Mouse (Mus musculus): ENCODE data around the gene Tmem223. TPM values are rescaled to one million over a fixed set of nuclear protein-coding genes. Genes with fewer than 3 reads are reported as not detected.

Gene Tmem223
- polyA plus RNA-seq (2014; fragmentation: Nextera tagmentation; extraction: Ambion mirVana) = 232 and 238 TPM in 2 replicates

DNA sequence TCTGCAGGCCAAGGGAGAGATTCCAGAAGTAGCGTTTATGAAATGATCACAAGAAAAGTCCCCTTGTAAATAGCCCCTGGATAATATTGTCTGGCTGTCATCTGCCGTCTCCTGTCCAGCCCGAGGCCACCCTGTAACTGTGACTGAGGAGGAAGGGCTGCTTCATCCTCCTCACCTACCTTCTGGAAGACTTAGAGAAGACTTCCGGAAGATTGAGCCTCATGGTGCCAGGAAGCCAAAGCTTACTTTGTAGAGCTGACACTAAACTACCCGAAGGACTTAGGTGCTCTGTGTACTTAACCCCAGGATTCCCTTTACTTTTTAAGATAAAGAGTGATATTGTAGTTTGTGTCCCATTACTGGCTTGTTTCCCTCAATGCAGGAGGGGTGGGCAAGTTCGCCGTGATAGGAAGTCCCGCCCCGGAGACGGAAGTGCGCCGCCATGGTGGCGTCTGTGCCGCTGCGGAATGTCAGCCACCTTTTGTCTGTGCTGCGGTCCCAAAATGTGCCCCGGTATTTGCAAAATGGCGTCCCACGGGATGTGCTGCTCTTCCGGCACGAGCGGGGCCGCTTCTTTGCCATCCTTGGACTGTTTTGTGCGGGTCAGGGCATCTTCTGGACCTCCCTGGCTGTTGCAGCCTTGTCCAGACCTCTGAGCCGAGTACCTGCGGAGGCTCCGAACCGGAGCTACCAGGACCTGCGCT lies at the start of gene Tmem223:
Gene Tmem223, plus strand, starts transcription at position 430 of the 704 bp plus-strand sequence.
- H3K4me3 ChIP-seq (ENCODE audit: low read length) = peak within 1 kb of the TSS; percentile 84
- H3K4me1 ChIP-seq (ENCODE audit: control insufficient read depth, insufficient read depth, low read length) = peaks cover 24% of the 10 kb centered on the region
- peaks cover under 1% of the 10 kb centered on the region; the same call in 1 of the 2 replicates for H3K9me3 ChIP-seq (ENCODE audit: control insufficient read depth, low read length)
- WGBS = 33% methylated on average over 29 of the region's 29 CpGs
- H3K36me3 ChIP-seq (ENCODE audit: control insufficient read depth, insufficient read depth, low read length) = peaks cover 58% of the 10 kb centered on the region
- peak within 1 kb of the TSS; percentile 75 for H3K4me2 ChIP-seq (replicated peaks; ENCODE audit: low read depth, low read length)
- H3K9ac ChIP-seq (ENCODE audit: low read depth, low read length) = peak within 1 kb of the TSS; percentile 93
- 0 out of 2 replicates have a peak, but pooled peaks have one; percentile 38 for ATAC-seq (ENCODE audit: low FRiP score, low TSS enrichment)
- H3K27me3 ChIP-seq (ENCODE audit: control insufficient read depth, insufficient read depth, low read length) = no peaks in the 10 kb centered on the region
- H3K27ac ChIP-seq (ENCODE audit: low read depth, low read length) = peak within 1 kb of the TSS; percentile 85

DNA sequence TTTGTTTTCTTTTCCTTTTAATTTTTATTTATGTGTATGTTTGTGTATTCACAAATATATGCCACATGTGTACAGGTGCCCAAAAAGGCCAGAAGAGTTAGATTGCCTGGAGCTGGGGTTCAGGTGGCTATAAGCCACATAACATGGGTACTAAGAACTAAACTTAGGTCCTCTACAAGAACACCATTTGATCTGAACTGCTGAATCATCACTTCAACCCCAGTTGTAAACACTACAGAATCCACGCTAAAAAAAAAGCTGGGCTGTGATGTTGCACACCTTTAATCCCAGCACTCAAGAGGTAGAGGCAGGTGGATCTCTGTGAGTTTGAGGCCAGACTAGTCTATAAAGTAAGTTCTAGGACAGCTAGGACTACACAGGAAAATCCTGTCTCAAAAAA lies 49.4 kb upstream of the Tmem223 start:
- H3K27ac ChIP-seq (ENCODE audit: low read depth, low read length) = no peak overlapping the region
- no peaks in the 10 kb centered on the region for H3K9me3 ChIP-seq (ENCODE audit: control insufficient read depth, low read length)
- 75% methylated on average over 1 of the region's 1 CpGs for WGBS
- no peak for ATAC-seq (ENCODE audit: low FRiP score, low TSS enrichment)
- H3K27me3 ChIP-seq (ENCODE audit: control insufficient read depth, insufficient read depth, low read length) = no peaks in the 10 kb centered on the region
- peaks cover 25% of the 10 kb centered on the region for H3K36me3 ChIP-seq (ENCODE audit: control insufficient read depth, insufficient read depth, low read length)
- no peak overlapping the region for H3K4me3 ChIP-seq (ENCODE audit: low read length)
- no peak overlapping the region for H3K9ac ChIP-seq (ENCODE audit: low read depth, low read length)
- H3K4me1 ChIP-seq (ENCODE audit: control insufficient read depth, insufficient read depth, low read length) = 0 out of 2 replicates have a peak, but pooled peaks cover 6% of the 10 kb centered on the region
- peak overlapping the region; percentile 53; the same call in 1 of the 2 replicates for H3K4me2 ChIP-seq (replicated peaks; ENCODE audit: low read depth, low read length)

DNA sequence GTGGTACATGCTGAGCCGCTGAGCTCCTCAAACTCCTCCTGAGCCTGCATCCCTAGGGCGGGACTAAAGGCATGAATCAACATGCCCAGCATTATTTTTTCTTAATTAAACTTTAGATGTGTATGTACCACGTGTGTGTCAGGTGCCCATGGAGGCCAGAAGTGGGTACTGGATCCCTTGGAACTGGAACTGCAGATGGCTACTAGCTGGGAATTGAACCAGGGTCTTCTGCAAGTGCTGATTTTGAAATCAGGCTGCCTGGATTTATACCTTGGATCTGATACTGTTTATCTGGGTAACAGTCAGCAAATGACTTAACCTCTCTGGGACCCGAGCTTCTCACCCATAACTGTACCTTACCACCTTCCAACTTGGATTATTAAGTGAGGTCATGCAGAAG lies 48.8 kb upstream of the Tmem223 start:
- 57% methylated on average over 4 of the region's 4 CpGs for WGBS
- no peak overlapping the region for H3K27ac ChIP-seq (ENCODE audit: low read depth, low read length)
- H3K4me3 ChIP-seq (ENCODE audit: low read length) = peak overlapping the region; percentile 82
- 0 out of 2 replicates have a peak, but pooled peaks cover 6% of the 10 kb centered on the region for H3K4me1 ChIP-seq (ENCODE audit: control insufficient read depth, insufficient read depth, low read length)
- H3K4me2 ChIP-seq (replicated peaks; ENCODE audit: low read depth, low read length) = peak overlapping the region; percentile 53
- peaks cover 32% of the 10 kb centered on the region for H3K36me3 ChIP-seq (ENCODE audit: control insufficient read depth, insufficient read depth, low read length)
- peak overlapping the region; percentile 86 for H3K9ac ChIP-seq (ENCODE audit: low read depth, low read length)
- ATAC-seq (ENCODE audit: low FRiP score, low TSS enrichment) = no peak
- H3K27me3 ChIP-seq (ENCODE audit: control insufficient read depth, insufficient read depth, low read length) = no peaks in the 10 kb centered on the region
- H3K9me3 ChIP-seq (ENCODE audit: control insufficient read depth, low read length) = no peaks in the 10 kb centered on the region

DNA sequence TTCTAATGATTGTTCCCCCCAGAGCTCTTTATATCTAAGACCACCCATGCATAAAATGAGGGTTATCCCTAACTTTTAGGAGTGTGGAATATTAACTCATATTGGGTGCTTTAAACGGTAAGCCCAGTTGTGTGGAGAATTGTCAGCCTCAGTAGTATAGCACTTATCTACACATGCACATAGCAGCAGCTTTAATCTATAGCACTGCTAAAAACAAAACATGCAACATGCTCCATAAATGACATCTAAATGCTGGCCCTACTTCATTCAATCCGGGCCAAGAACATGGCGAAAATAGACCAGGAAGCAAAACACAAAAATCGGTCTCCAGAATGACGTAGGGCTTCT lies 48.3 kb upstream of the Tmem223 start:
- WGBS = 2% methylated on average over 5 of the region's 5 CpGs
- Histone ChIP-seq H3K4me3 (ENCODE audit: low read length) (peak overlapping the region; percentile 82), H3K9me3 (ENCODE audit: control insufficient read depth, low read length) (no peaks in the 10 kb centered on the region), H3K4me1 (ENCODE audit: control insufficient read depth, insufficient read depth, low read length) (0 out of 2 replicates have a peak, but pooled peaks cover 6% of the 10 kb centered on the region), H3K9ac (ENCODE audit: low read depth, low read length) (peak overlapping the region; percentile 86), H3K27me3 (ENCODE audit: control insufficient read depth, insufficient read depth, low read length) (no peaks in the 10 kb centered on the region), H3K27ac (ENCODE audit: low read depth, low read length) (peak overlapping the region; percentile 97), H3K36me3 (ENCODE audit: control insufficient read depth, insufficient read depth, low read length) (peaks cover 32% of the 10 kb centered on the region), H3K4me2 (replicated peaks; ENCODE audit: low read depth, low read length) (peak overlapping the region; percentile 53)
- ATAC-seq (ENCODE audit: low FRiP score, low TSS enrichment) = peak; percentile 0; the same call in 1 of the 2 replicates

DNA sequence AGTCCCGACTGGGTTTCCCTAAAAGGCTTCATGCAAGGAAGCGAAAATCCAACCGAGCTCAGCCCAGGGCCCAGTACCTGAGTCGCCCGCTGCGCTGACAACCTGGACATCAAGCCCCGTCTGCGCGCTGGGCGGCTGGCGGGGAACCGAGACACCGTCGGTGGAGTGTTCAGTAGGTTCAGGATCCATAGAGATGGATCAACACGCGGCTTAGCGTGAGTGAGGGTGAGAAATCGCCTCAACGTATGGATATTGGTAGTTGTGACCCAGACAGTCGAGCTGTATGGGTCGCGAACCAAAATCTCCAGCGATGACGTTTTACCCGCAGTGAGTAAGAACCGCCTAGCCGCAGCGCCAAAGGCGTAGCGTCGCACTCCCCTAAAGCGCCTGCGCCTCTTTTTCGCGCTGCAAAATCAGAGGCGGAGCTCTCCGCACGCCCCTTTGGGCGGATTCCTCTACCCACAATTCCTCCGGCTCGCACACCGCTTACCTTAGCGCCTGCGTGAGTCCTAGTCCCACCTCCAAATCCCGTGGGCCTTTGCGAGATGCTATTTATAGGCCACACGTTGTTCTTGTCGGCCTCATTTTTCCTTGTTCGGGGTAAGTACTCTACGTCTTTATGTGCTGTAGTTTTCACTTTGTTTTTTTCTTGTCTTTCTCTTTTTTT lies 47.8 kb upstream of the Tmem223 start, which contains the start of gene Slc3a2:
Gene Slc3a2, minus strand, starts transcription at position 463 of the 667 bp plus-strand sequence.
- WGBS = under 1% methylated on average over 50 of the region's 50 CpGs
- peak within 1 kb of the TSS; percentile 97 for H3K9ac ChIP-seq (ENCODE audit: low read depth, low read length)
- H3K9me3 ChIP-seq (ENCODE audit: control insufficient read depth, low read length) = no peaks in the 10 kb centered on the region
- no peaks in the 10 kb centered on the region for H3K27me3 ChIP-seq (ENCODE audit: control insufficient read depth, insufficient read depth, low read length)
- peak within 1 kb of the TSS; percentile 82 for H3K4me3 ChIP-seq (ENCODE audit: low read length)
- peaks cover 32% of the 10 kb centered on the region for H3K36me3 ChIP-seq (ENCODE audit: control insufficient read depth, insufficient read depth, low read length)
- ATAC-seq (ENCODE audit: low FRiP score, low TSS enrichment) = peak; percentile 98
- 0 out of 2 replicates have a peak, but pooled peaks cover 6% of the 10 kb centered on the region for H3K4me1 ChIP-seq (ENCODE audit: control insufficient read depth, insufficient read depth, low read length)
- peak within 1 kb of the TSS; percentile 97 for H3K27ac ChIP-seq (ENCODE audit: low read depth, low read length)
- H3K4me2 ChIP-seq (replicated peaks; ENCODE audit: low read depth, low read length) = peak within 1 kb of the TSS; percentile 70

DNA sequence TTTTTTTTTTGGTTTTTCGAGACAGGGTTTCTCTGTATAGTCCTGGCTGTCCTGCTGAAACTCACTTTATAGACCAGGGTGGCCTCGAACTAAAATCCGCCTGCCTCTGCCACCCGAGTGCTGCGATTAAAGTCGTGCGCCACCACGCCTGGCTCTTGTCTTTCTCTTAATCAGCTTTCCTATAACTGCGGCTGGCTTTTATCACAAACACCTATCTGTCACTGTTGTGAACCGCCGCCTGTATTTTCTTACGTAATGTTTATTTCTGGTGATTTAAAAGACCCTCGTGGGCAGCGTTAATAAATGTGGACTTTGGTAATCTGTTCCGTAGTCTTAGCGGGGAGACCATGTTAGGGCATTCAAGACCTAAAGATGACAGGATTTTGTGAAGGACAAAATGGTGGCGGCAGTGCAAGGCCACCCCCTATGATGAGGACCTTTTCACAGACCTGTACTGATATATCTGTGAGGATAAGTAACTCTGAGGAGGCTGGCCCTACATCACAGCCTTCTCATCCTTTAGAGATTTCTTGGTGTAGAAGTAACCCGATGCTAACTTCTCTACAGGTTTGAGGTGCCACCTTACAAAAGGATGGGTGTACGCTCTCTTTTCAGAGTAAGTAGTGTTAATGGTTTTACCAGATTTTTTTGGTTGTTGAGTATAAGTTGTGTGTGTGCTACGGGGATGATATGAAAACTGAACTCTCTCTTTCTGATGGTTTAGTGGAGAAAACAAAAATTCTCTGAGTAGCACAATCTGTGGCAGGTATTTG lies 47.0 kb upstream of the Tmem223 start:
- H3K4me2 ChIP-seq (replicated peaks; ENCODE audit: low read depth, low read length) = peak overlapping the region; percentile 70
- peak overlapping the region; percentile 97 for H3K9ac ChIP-seq (ENCODE audit: low read depth, low read length)
- no peaks in the 10 kb centered on the region for H3K9me3 ChIP-seq (ENCODE audit: control insufficient read depth, low read length)
- under 1% methylated on average over 20 of the region's 20 CpGs for WGBS
- H3K27me3 ChIP-seq (ENCODE audit: control insufficient read depth, insufficient read depth, low read length) = no peaks in the 10 kb centered on the region
- H3K36me3 ChIP-seq (ENCODE audit: control insufficient read depth, insufficient read depth, low read length) = peaks cover 32% of the 10 kb centered on the region
- H3K4me1 ChIP-seq (ENCODE audit: control insufficient read depth, insufficient read depth, low read length) = 0 out of 2 replicates have a peak, but pooled peaks cover 6% of the 10 kb centered on the region
- no peak for ATAC-seq (ENCODE audit: low FRiP score, low TSS enrichment)
- peak overlapping the region; percentile 82 for H3K4me3 ChIP-seq (ENCODE audit: low read length)
- peak overlapping the region; percentile 90 for H3K27ac ChIP-seq (ENCODE audit: low read depth, low read length)

DNA sequence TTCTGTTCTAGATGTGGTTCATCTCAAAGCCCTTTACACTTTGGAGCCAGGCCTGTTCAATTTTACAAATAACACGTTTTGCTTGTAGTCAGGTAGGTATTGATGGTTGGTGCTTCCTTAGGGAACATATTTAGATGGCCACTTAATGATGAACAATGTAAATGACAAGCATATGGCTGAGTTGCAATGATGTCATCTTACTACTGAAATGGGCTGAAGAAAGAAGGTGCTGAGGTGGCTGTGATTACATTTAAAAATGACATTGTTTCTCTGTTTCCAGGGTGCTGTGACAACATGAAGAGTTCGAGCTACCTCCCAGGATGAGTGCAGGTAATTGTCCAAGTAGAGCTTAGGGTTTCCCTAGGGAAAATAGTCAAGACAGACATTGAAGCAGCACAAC lies 46.4 kb upstream of the Tmem223 start:
- ATAC-seq (ENCODE audit: low FRiP score, low TSS enrichment) = no peak
- peaks cover 32% of the 10 kb centered on the region for H3K36me3 ChIP-seq (ENCODE audit: control insufficient read depth, insufficient read depth, low read length)
- H3K9me3 ChIP-seq (ENCODE audit: control insufficient read depth, low read length) = no peaks in the 10 kb centered on the region
- peak overlapping the region; percentile 90 for H3K27ac ChIP-seq (ENCODE audit: low read depth, low read length)
- peak overlapping the region; percentile 97 for H3K9ac ChIP-seq (ENCODE audit: low read depth, low read length)
- H3K4me1 ChIP-seq (ENCODE audit: control insufficient read depth, insufficient read depth, low read length) = 0 out of 2 replicates have a peak, but pooled peaks cover 6% of the 10 kb centered on the region
- H3K4me3 ChIP-seq (ENCODE audit: low read length) = peak overlapping the region; percentile 82
- H3K27me3 ChIP-seq (ENCODE audit: control insufficient read depth, insufficient read depth, low read length) = no peaks in the 10 kb centered on the region
- peak overlapping the region; percentile 70 for H3K4me2 ChIP-seq (replicated peaks; ENCODE audit: low read depth, low read length)
- WGBS = 3% methylated on average over 2 of the region's 2 CpGs

DNA sequence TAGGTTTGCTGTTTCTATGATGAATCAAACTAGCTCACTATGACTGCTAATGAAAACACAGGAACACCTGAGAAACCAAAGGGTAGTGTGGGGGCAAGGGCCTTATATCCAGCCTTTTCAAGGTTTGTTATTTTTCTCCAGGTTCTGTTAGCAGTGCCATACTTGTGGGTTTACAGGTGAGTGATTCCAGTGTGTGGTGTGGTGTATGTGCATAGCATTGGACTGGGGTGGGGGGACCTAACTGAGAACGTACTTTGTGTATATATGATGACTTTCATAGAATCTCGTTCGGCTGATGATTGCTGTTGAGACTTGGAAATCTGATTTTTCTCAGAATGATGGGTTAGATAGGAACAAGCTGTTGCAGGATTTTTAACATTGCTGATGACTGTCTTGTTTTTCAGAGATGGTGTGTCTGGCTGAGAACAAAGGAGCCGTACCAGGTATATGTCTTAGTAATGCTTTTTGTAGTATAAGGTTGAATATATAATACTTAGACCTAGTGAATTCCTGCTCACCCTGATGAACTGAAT lies 45.6 kb upstream of the Tmem223 start:
- 0 out of 2 replicates have a peak, but pooled peaks cover 6% of the 10 kb centered on the region for H3K4me1 ChIP-seq (ENCODE audit: control insufficient read depth, insufficient read depth, low read length)
- H3K36me3 ChIP-seq (ENCODE audit: control insufficient read depth, insufficient read depth, low read length) = peaks cover 32% of the 10 kb centered on the region
- H3K27ac ChIP-seq (ENCODE audit: low read depth, low read length) = peak overlapping the region; percentile 7; the same call in 1 of the 2 replicates
- ATAC-seq (ENCODE audit: low FRiP score, low TSS enrichment) = no peak
- H3K4me3 ChIP-seq (ENCODE audit: low read length) = peak overlapping the region; percentile 82
- WGBS = 43% methylated on average over 4 of the region's 4 CpGs
- H3K9me3 ChIP-seq (ENCODE audit: control insufficient read depth, low read length) = no peaks in the 10 kb centered on the region
- H3K9ac ChIP-seq (ENCODE audit: low read depth, low read length) = peak overlapping the region; percentile 97; the same call in 1 of the 2 replicates
- peak overlapping the region; percentile 70 for H3K4me2 ChIP-seq (replicated peaks; ENCODE audit: low read depth, low read length)
- no peaks in the 10 kb centered on the region for H3K27me3 ChIP-seq (ENCODE audit: control insufficient read depth, insufficient read depth, low read length)
